ENCODE assay signal across 8 mouse cellular contexts in the genomic region with DNA sequence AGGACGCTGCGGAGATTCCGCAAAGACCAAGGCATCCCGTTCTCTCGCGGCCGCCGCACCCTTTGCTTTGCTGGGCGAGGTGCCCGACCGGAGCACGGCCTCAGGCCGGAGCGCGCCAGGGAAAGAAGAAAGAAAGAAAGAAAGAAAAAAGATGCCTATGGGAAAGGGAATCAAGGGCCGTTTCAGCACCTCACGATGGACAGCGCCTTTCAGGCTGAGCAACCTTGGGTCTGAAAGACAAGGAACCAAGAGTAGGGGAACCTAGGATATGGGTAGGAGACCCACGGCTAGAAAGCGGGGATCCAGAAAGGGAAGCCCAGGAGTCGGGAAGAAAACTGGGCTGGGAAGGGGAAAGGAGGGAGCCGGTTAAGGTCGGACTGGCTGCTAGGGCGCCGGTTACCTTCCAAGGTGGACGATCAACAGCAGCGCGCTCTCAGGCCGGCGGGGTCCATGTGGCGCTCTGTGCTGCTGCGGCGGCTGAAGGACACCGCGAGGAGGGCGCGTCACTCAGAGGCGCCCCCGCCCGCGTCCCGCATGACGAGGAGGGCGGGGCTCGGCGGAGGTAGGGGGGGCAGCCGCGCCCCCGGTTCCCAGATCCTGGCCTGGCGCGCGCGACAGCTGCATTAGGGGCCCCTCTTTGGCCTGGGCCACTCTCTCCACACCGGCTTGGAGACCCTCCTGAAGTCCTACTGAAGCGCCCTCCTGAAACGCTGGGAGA. TPM values are rescaled to one million over a fixed set of nuclear protein-coding genes. Genes with fewer than 3 reads are reported as not detected.
DNase-seq lines count a peak whose midpoint lies in the region; ATAC-seq and TF ChIP-seq lines count a peak whose summit lies in the region.

Gene Cplx1, minus strand, starts transcription at position 536 of the 718 bp plus-strand sequence.

- no peak for TF ChIP-seq CTCF in intestine, postnatal 0 days (IDR thresholded peaks at IDR 0.05; ENCODE audit: low read depth)
- no peak for TF ChIP-seq CTCF in testis, adult 2 months (IDR thresholded peaks at IDR 0.05; ENCODE audit: control insufficient read depth, insufficient read depth, insufficient replicate concordance, low read depth, low read length)

- H3K9me3 ChIP-seq in intestine, postnatal 0 days (ENCODE audit: control insufficient read depth): no peaks in the 10 kb centered on the region
- no peaks in the 10 kb centered on the region for H3K9me3 ChIP-seq in limb, embryonic 10.5 days (replicated peaks)
- no peaks in the 10 kb centered on the region for H3K9me3 ChIP-seq in midbrain, embryonic 16.5 days (replicated peaks; ENCODE audit: control insufficient read depth, low read length, poor library complexity, severe bottlenecking)

- H3K27ac ChIP-seq in intestine, postnatal 0 days (ENCODE audit: low read depth, low read length): no peak within 1 kb of the TSS
- no peak within 1 kb of the TSS for H3K27ac ChIP-seq in limb, embryonic 10.5 days
- H3K27ac ChIP-seq in midbrain, embryonic 16.5 days (ENCODE audit: low read length): peak within 1 kb of the TSS; percentile 86
- H3K27ac ChIP-seq in testis, adult 2 months (ENCODE audit: control insufficient read depth, insufficient read depth, low read depth, low read length): no peak within 1 kb of the TSS

- H3K36me3 ChIP-seq in intestine, postnatal 0 days (ENCODE audit: control insufficient read depth, insufficient read depth): no peaks in the 10 kb centered on the region
- no peaks in the 10 kb centered on the region for H3K36me3 ChIP-seq in limb, embryonic 10.5 days
- peaks cover 5% of the 10 kb centered on the region; the same call in 1 of the 2 replicates for H3K36me3 ChIP-seq in midbrain, embryonic 16.5 days (ENCODE audit: control insufficient read depth, insufficient read depth, low read length)
- H3K36me3 ChIP-seq in testis, adult 2 months (ENCODE audit: control insufficient read depth, insufficient read depth, low read length): no peaks in the 10 kb centered on the region

- DNase-seq in spleen, postnatal 4 days (ENCODE audit: low spot score in 2 of 2): peak; percentile 25 to 68
- no peak for DNase-seq in spleen, postnatal 36 days (ENCODE audit: low spot score in 2 of 2)
- peak; percentile 90 to 92 for DNase-seq in cerebellum, postnatal 10 days
- peak; percentile 48 to 62 for DNase-seq in frontal cortex, postnatal 14 days (ENCODE audit: low spot score in 2 of 2)
- DNase-seq in limb, embryonic 10.5 days (ENCODE audit: low spot score): peak; percentile 84

- no peak within 1 kb of the TSS for H3K9ac ChIP-seq in intestine, postnatal 0 days (ENCODE audit: low read depth, low read length)
- peak within 1 kb of the TSS; percentile 82 for H3K9ac ChIP-seq in midbrain, embryonic 16.5 days (ENCODE audit: low read depth, low read length)

- peak within 1 kb of the TSS; percentile 26 for H3K4me3 ChIP-seq in intestine, postnatal 0 days (ENCODE audit: low read depth, low read length)
- H3K4me3 ChIP-seq in limb, embryonic 10.5 days: peak within 1 kb of the TSS; percentile 50
- peak within 1 kb of the TSS; percentile 46 for H3K4me3 ChIP-seq in midbrain, embryonic 16.5 days (ENCODE audit: low read depth, low read length)
- H3K4me3 ChIP-seq in testis, adult 2 months (ENCODE audit: control insufficient read depth, low read depth, low read length): peak within 1 kb of the TSS; percentile 2; the same call in 1 of the 2 replicates

- peak; percentile 69 for ATAC-seq in intestine, postnatal 0 days
- ATAC-seq in midbrain, embryonic 16.5 days: peak; percentile 94

- TF ChIP-seq POLR2A in testis, adult 2 months (IDR thresholded peaks at IDR 0.05; ENCODE audit: control insufficient read depth, low read depth, low read length): no peak

- no peaks in the 10 kb centered on the region for H3K4me1 ChIP-seq in intestine, postnatal 0 days (replicated peaks; ENCODE audit: control insufficient read depth, insufficient read depth, low read length)
- H3K4me1 ChIP-seq in limb, embryonic 10.5 days: peaks cover 15% of the 10 kb centered on the region
- peaks cover 4% of the 10 kb centered on the region for H3K4me1 ChIP-seq in midbrain, embryonic 16.5 days (ENCODE audit: control insufficient read depth, insufficient read depth, low read length)
- peaks cover 8% of the 10 kb centered on the region for H3K4me1 ChIP-seq in testis, adult 2 months (ENCODE audit: control insufficient read depth, insufficient read depth, low read length)

- H3K27me3 ChIP-seq in intestine, postnatal 0 days (replicated peaks; ENCODE audit: control insufficient read depth, insufficient read depth, low read length): peaks cover 20% of the 10 kb centered on the region
- H3K27me3 ChIP-seq in limb, embryonic 10.5 days (ENCODE audit: low read depth, poor library complexity, severe bottlenecking): peaks cover 43% of the 10 kb centered on the region
- H3K27me3 ChIP-seq in midbrain, embryonic 16.5 days (ENCODE audit: control insufficient read depth, insufficient read depth, low read depth, low read length): no peaks in the 10 kb centered on the region
- H3K27me3 ChIP-seq in testis, adult 2 months (ENCODE audit: control insufficient read depth, insufficient read depth, low read length): no peaks in the 10 kb centered on the region

- WGBS in intestine, postnatal 0 days: 1% methylated on average over 54 of the region's 56 CpGs
- under 1% methylated on average over 56 of the region's 56 CpGs for WGBS in limb, embryonic 10.5 days
- under 1% methylated on average over 55 of the region's 56 CpGs for WGBS in midbrain, embryonic 16.5 days

- H3K4me2 ChIP-seq in intestine, postnatal 0 days (replicated peaks; ENCODE audit: low read depth): peak within 1 kb of the TSS; percentile 55
- peak within 1 kb of the TSS; percentile 63 for H3K4me2 ChIP-seq in midbrain, embryonic 16.5 days (ENCODE audit: low read length)

RNA-seq across cellular contexts. Expression of gene Cplx1, which starts in this region (rescaled TPM):
- 2.0 and 2.2 TPM in 2 replicates for polyA plus RNA-seq in intestine, postnatal 0 days (2015; fragmentation: Nextera tagmentation; extraction: Ambion mirVana)
- 0.14 and 0.30 TPM in 2 replicates for polyA plus RNA-seq in limb, embryonic 10.5 days (2016; fragmentation: Nextera tagmentation; extraction: Ambion mirVana)
- polyA plus RNA-seq in midbrain, embryonic 16.5 days (2015; fragmentation: Nextera tagmentation; extraction: Ambion mirVana): 70.7 and 88.6 TPM in 2 replicates
- 0.69 and 1.1 TPM in 2 replicates for polyA plus RNA-seq in testis, adult 2 months (2012; rRNA removed)

Comparison
In these comparisons a context has a peak if more than half of its experiments do, and no peak if none do; other contexts are left out.
1. RNA of gene Cplx1 (polyA plus RNA-seq): 70.7 to 88.6 TPM in midbrain, embryonic 16.5 days; 2.0 to 2.2 TPM in intestine, postnatal 0 days, 0.69 to 1.1 TPM in testis, adult 2 months and 0.14 to 0.30 TPM in limb, embryonic 10.5 days; every median in the first group is over 10 times any median in the second.
2. DNase-seq: peak in spleen, postnatal 4 days (2 of 2), cerebellum, postnatal 10 days (2 of 2) and frontal cortex, postnatal 14 days (2 of 2); none in spleen, postnatal 36 days (0 of 2).
3. Peak in DNase-seq and H3K4me3 ChIP-seq in limb, embryonic 10.5 days; RNA of the gene not detected or under 1 TPM.
4. Peak in every context shown above with its lines, with median percentiles within 50 percentile points of each other: H3K4me3 ChIP-seq.